Mouse (Mus musculus) mouse embryonic stem cell (cell line): ENCODE measurements around the gene Ccdc90b.

Source experiments
- in situ Hi-C, 2 experiments: fragments of 300-500 bp; cut with MboI; formaldehyde crosslinking; loops; 1 replicate in 1 of 2; 3 replicates in 1 of 2; pipeline ENCODE4 v1.14.3; 2019 to 2020; ENCODE audit warnings: low sequenced_read_pairs in 2 of 2, low pct_unique_long_range_greater_than_20kb in 1 of 2, mixed read lengths in 1 of 2; ENCODE audit not compliant: unreplicated experiment in 1 of 2

The Ccdc90b gene

GRCm38 (mm10) chr7:92560986-92561876 lies at the start of gene Ccdc90b:
Gene Ccdc90b (plus strand): TSS chr7:92561149.
- in situ Hi-C loops = no loop called here

- in situ Hi-C loops = no loop called here
Observed at GRCm38 (mm10) chr7:92520397-92520796, 40.6 kb upstream of the Ccdc90b start.

GRCm38 (mm10) chr7:92520820-92521219 lies 40.1 kb upstream of the Ccdc90b start:
- in situ Hi-C loops = no loop called here

GRCm38 (mm10) chr7:92529245-92529644 lies 31.7 kb upstream of the Ccdc90b start:
- in situ Hi-C loops = no loop called here

GRCm38 (mm10) chr7:92532351-92533036 lies 28.5 kb upstream of the Ccdc90b start:
- in situ Hi-C loops = no loop called here

- in situ Hi-C loops = no loop called here
Observed at GRCm38 (mm10) chr7:92546763-92547162, 14.2 kb upstream of the Ccdc90b start.

GRCm38 (mm10) chr7:92550248-92550989 lies 10.5 kb upstream of the Ccdc90b start:
- in situ Hi-C loops = loop anchor here in 1 of 2 experiments (10.0 kb wide), 1 partner anchor 446 kb away; no protein-coding TSS in a partner anchor

GRCm38 (mm10) chr7:92550990-92551392 lies 10.0 kb upstream of the Ccdc90b start:
- in situ Hi-C loops = loop anchor here in 1 of 2 experiments (10.0 kb wide), 1 partner anchor 446 kb away; no protein-coding TSS in a partner anchor

GRCm38 (mm10) chr7:92558744-92559143 lies 2.2 kb upstream of the Ccdc90b start:
- in situ Hi-C loops = loop anchor here in 1 of 2 experiments (10.0 kb wide), 1 partner anchor 454 kb away; no protein-coding TSS in a partner anchor

- in situ Hi-C loops = no loop called here
Observed at GRCm38 (mm10) chr7:92566775-92567174, 5.8 kb downstream of the Ccdc90b start.

GRCm38 (mm10) chr7:92580491-92581207 lies 19.7 kb downstream of the Ccdc90b start:
- in situ Hi-C loops = no loop called here

GRCm38 (mm10) chr7:92583567-92583966 lies 22.6 kb downstream of the Ccdc90b start:
- in situ Hi-C loops = no loop called here

- in situ Hi-C loops = no loop called here
Observed at GRCm38 (mm10) chr7:92589986-92590385, 29.0 kb downstream of the Ccdc90b start.

GRCm38 (mm10) chr7:92590842-92591241 lies 29.9 kb downstream of the Ccdc90b start:
- in situ Hi-C loops = no loop called here

GRCm38 (mm10) chr7:92604961-92605360 lies 44.0 kb downstream of the Ccdc90b start:
- in situ Hi-C loops = no loop called here

GRCm38 (mm10) chr7:92610830-92611229 lies 49.9 kb downstream of the Ccdc90b start:
- in situ Hi-C loops = loop anchor here in 1 of 2 experiments (10.0 kb wide), 1 partner anchor 234 kb away; no protein-coding TSS in a partner anchor

GRCm38 (mm10) chr7:92624488-92624887 lies 63.5 kb downstream of the Ccdc90b start:
- in situ Hi-C loops = no loop called here

GRCm38 (mm10) chr7:92630167-92630566 lies 69.2 kb downstream of the Ccdc90b start:
- in situ Hi-C loops = loop anchor here in 1 of 2 experiments (25.0 kb wide), 1 partner anchor 232 kb away; the partner anchor contains the start of genes Ddias and Prcp
